Mouse (Mus musculus) embryonic fibroblast, embryonic 13.5 days (primary cell): ENCODE data around the gene Eps15l1. TPM values are rescaled to one million over a fixed set of nuclear protein-coding genes. Genes with fewer than 3 reads are reported as not detected.

Experiments
- H3K27ac ChIP-seq: 2 replicates; pipeline ENCODE4 v1.5.1; 2012; ENCODE audit warnings: low read length, control low read depth, inconsistent platforms; ENCODE audit not compliant: insufficient read depth
- H3K4me1 ChIP-seq: 2 replicates; pipeline ENCODE4 v1.6.1; 2011; ENCODE audit warnings: low read length; ENCODE audit not compliant: control insufficient read depth, insufficient read depth
- H3K4me3 ChIP-seq: 2 replicates; pipeline ENCODE4 v1.5.1; 2011; ENCODE audit warnings: mild to moderate bottlenecking, control low read depth, low read length; ENCODE audit not compliant: insufficient read depth
- CTCF ChIP-seq: IDR thresholded peaks from 2 replicates; pipeline ENCODE4 v1.5.1; 2011; ENCODE audit warnings: mild to moderate bottlenecking, control low read depth, low read length, moderate library complexity, borderline replicate concordance; ENCODE audit not compliant: insufficient read depth
- POLR2A ChIP-seq: IDR thresholded peaks from 2 replicates; pipeline ENCODE4 v1.6.1; 2011; ENCODE audit warnings: low read depth, mild to moderate bottlenecking, control low read depth, low read length, moderate library complexity
- polyA plus RNA-seq: library from polyadenylated mRNA; stranded (reverse); fragments of >200 nt; gene quantifications from 2 replicates; pipeline ENCODE4 v1.2.4, GENCODE M21; 2011; ENCODE audit warnings: low read depth; ENCODE audit not compliant: missing spikeins, insufficient read length

Gene Eps15l1
- polyA plus RNA-seq, 1 experiment: 65.0 TPM

DNA sequence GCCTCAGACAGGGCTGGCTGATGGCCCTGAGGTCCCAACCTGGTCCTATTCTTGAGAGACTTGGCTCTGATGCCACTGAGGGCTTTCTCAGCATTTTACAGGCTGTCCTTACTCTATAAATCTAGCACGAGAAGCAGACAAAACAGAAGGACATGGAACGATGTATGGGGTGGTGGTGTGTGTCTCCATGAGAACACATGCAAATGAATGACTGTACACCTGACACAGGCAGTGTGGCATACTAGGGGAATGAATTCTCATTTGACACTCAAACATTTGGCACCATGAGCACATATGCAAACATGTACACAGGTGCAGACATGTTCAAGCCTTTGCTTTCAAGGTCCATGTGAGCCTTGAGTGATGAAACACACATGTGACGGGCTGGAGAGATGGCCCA lies 64.7 kb downstream of the Eps15l1 start:
- Histone ChIP-seq H3K4me3 (no peak overlapping the region), H3K4me1 (no peaks in the 10 kb centered on the region; the same call in 1 of the 2 replicates), H3K27ac (no peak overlapping the region)
- TF ChIP-seq POLR2A (no peak), CTCF (no peak)

DNA sequence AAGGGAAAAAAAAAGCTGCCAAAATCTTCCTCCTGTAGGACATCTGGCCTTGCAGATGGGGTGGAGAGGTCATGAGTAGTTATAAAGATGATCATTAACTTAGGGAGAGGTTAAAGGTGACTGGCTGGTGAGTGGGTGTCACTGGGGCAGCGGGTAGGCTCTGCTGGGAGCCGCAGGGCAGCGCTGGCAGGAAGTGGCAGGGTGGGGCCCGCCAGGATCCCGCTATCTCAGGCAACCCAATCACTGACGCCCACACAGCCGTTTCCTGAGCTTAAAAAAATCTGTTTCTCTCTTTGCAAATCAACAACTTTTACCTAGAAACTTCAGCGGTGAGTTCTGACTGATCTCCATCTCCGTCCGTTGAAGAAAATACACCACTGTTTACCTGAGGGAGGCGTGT lies 67.0 kb downstream of the Eps15l1 start:
- no peak overlapping the region for H3K4me3 ChIP-seq
- no peaks in the 10 kb centered on the region; the same call in 1 of the 2 replicates for H3K4me1 ChIP-seq
- H3K27ac ChIP-seq: no peak overlapping the region
- no peak for TF ChIP-seq POLR2A
- TF ChIP-seq CTCF: no peak

DNA sequence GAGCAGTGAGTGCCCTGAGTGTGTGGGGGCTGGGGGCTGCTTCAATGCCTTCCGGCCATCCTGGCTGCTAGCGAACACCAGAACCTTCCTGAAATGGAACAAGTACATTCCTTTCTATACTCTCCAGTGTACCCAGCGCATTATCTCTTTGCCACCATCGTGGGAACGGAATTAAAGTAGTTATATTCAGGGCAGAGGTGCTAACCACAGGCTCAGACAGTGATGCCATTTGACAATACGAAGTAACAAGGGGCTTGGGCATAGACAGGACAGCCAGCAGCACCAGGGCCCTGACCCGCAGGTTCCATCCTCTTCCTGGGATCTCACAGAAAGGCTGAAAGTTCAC lies 67.6 kb downstream of the Eps15l1 start:
- TF ChIP-seq CTCF (no peak), POLR2A (no peak)
- Histone ChIP-seq H3K4me3 (no peak overlapping the region), H3K4me1 (no peaks in the 10 kb centered on the region; the same call in 1 of the 2 replicates), H3K27ac (no peak overlapping the region)

DNA sequence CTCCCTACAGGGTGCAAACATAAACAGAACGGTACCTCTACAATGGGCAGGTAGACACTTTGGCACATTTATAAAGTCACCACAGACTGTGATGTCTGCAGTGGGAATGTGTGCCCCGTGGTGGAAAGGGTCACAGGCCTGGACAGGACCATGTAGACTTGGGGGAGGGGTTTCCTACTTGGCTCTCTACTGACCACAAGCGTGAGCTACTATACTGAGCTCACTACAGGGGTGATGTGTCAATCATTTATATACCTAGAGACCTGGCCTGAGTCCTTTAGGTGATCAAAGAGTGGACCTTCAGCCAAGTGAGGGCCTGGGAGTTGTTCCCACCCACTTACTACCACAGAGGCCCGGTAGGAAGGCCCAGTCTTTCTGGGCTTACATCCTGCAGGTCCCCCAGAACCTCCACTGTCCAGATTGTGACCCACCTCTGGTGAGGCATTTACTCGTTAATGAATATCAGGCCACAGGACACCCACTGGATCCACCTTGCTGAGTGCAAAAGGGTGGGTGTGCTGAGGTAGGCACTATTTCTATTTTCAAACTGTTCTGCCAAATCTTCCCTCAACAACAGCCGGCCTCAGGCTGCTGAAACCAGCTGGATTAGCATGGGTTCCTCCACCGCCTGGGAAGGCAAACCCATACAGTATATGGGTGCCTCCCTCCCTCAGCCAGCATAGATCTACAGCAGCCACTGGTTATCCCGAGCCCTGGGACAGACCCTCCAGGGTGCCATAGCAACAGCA lies 68.1 kb downstream of the Eps15l1 start:
- Histone ChIP-seq H3K4me1 (no peaks in the 10 kb centered on the region; the same call in 1 of the 2 replicates), H3K27ac (no peak overlapping the region), H3K4me3 (no peak overlapping the region)
- TF ChIP-seq POLR2A: no peak
- no peak for TF ChIP-seq CTCF

DNA sequence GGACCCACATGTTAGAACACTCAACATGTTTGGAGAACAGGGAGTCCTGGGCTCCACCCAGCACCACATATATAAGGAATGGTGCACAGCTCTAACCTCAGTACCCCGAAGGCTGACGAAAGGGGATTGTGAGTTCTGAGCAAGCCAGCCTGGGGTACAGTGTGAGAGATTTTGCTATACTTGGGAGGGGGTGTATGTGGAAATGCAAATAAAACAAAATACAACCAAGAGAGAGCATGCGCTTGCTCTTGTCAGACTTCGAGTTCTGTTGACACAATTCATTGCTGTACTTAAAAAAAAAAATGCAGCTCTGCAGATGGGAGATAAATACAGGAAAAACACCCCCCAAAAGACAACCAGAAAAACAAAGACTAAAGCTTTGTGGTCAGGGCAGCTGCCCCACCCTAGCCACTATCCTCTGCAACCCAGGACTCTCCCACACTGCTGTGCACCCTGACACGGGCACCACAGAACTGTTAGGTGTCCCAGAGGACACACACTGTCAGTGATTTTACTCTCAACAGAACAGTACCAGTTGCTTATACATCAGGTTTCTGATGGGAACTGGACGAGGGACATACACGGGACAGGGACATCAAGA lies 69.8 kb downstream of the Eps15l1 start:
- TF ChIP-seq POLR2A: no peak
- TF ChIP-seq CTCF: no peak
- Histone ChIP-seq H3K4me3 (no peak overlapping the region), H3K27ac (no peak overlapping the region), H3K4me1 (no peaks in the 10 kb centered on the region; the same call in 1 of the 2 replicates)

DNA sequence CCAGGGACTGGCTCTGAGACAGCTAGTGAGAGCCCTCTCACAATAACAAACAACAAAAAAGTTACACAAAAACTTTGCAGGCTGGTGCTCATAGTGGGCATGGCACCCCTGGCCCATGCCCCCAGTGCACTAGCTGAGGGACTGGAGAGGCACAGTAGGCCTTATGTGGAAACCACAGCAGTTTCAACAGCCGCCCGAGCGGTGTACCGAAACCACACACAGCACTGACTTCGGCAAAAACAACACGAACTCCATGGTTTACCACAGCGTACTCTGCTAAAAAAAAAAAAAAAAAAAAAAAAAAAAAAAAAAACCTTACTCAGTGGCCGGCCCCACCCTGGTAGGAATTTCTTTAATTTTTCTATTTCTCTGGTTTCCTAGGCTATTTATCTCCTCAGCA lies 70.5 kb downstream of the Eps15l1 start:
- TF ChIP-seq POLR2A (no peak), CTCF (no peak)
- no peaks in the 10 kb centered on the region; the same call in 1 of the 2 replicates for H3K4me1 ChIP-seq
- no peak overlapping the region for H3K27ac ChIP-seq
- H3K4me3 ChIP-seq: no peak overlapping the region

DNA sequence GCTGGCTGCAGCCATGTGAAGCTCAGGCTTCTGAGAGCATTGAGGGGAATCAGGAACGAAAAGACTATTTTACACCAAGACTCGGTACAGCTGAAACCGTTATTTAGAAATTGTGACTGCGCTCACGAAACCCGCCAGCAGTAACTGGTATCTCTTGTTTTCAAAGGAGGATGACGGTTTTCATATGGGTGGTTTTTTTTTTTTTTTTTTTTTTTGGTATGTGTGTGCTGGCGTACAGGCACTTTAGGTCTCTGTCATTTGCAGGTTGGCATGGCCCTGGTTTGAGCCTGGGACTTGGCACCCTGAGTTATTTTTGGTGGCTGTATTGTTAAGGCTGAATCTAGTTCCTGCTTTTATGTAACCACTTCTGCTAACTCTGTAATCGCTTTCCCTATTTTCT lies 71.4 kb downstream of the Eps15l1 start:
- Histone ChIP-seq H3K27ac (no peak overlapping the region), H3K4me3 (no peak overlapping the region), H3K4me1 (no peaks in the 10 kb centered on the region; the same call in 1 of the 2 replicates)
- TF ChIP-seq POLR2A: no peak
- TF ChIP-seq CTCF: no peak

DNA sequence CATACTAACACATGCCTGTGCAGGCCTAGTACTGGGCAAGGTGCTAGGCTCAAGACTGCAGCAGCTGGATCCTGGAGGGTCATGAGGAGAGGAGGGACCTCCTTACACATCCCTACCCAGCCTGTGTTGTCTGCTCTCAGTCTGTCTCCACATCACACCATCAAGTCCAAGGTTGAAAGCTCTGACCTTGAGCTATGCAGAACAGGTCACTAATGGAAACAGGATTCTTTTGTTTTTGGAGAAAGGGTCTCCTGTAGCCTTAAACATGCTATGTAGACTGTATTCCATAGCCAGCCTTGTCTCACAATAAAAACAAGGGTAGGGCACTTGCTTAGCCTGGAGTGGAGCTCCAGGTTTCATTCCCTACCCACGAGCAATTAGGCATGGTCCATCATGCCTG lies 72.3 kb downstream of the Eps15l1 start:
- Histone ChIP-seq H3K4me1 (no peaks in the 10 kb centered on the region; the same call in 1 of the 2 replicates), H3K4me3 (no peak overlapping the region), H3K27ac (no peak overlapping the region)
- TF ChIP-seq CTCF: no peak
- TF ChIP-seq POLR2A: no peak

DNA sequence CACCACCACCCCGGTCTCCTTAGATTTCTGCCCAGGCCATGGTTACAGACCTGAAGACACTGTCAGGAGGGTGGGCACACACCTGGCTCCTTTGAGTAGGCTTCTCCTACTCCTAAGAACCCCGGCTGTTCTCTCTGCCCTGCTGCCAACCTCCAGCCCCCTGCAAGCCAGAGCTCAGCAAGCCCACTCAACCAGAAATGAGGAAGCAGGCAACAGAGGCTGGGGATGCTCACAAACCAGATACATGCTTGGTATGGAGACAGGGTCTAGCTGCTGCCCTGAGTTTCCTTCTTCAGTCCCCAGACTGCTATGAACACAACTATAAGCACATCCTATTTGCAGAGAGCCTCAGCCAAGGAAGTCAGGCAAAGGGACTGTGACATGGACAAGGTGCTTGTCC lies 73.1 kb downstream of the Eps15l1 start:
- Histone ChIP-seq H3K4me1 (no peaks in the 10 kb centered on the region; the same call in 1 of the 2 replicates), H3K4me3 (no peak overlapping the region), H3K27ac (no peak overlapping the region)
- no peak for TF ChIP-seq CTCF
- TF ChIP-seq POLR2A: no peak

DNA sequence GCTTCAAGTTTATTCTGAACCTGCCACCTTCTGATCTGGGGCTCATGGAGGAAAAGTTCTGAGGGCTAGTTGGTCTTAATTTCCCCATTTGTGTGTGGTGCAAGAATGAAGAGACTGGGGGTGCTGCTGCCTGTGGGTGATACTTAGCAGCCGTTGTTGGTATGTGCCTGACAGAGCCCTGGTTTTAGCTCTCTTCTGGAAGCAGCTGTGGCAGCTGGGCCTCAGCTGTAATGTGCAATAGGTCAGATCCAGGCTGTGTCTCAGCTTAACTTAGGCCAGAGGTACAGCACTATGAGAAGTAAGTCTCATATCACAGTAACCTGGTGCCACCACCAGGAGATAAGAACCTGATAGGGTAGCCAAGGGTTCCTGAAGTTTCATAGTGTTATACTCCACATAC lies 73.7 kb downstream of the Eps15l1 start:
- H3K4me1 ChIP-seq: no peaks in the 10 kb centered on the region; the same call in 1 of the 2 replicates
- H3K27ac ChIP-seq: no peak overlapping the region
- no peak overlapping the region for H3K4me3 ChIP-seq
- no peak for TF ChIP-seq POLR2A
- no peak for TF ChIP-seq CTCF

DNA sequence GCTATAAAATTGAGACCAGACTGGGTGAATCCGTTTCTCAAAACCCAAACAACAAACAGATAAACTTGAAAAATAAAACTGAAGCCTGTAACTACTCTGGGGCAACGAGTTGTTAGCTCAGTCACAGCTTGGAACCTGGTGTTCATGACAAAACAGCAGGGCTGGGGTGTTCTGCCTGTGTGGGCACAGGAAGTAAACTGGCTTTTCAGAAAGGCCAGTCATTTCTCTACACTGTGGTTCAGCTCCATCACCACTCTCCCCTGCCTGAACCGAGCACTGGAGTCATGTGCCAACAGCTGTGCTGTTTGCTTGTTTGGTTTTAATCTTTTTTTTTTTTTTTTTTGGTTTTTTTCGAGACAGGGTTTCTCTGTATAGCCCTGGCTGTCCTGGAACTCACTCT lies 77.5 kb downstream of the Eps15l1 start:
- no peaks in the 10 kb centered on the region for H3K4me1 ChIP-seq
- no peak overlapping the region for H3K27ac ChIP-seq
- TF ChIP-seq CTCF (no peak), POLR2A (no peak)
- no peak overlapping the region for H3K4me3 ChIP-seq
